Mouse (Mus musculus) limb, embryonic 12.5 days (tissue): ENCODE measurements around the gene Stum. TPM values are rescaled to one million over a fixed set of nuclear protein-coding genes. Genes with fewer than 3 reads are reported as not detected.

Source experiments
- ATAC-seq: fragments of 200-750 bp; cut with Nextera tagmentation; 2 replicates; pipeline ENCODE4 v1.8.0; 2017; ENCODE audit warnings: low read depth, moderate TSS enrichment; ENCODE audit not compliant: insufficient number of reproducible peaks, insufficient read depth, low FRiP score, low TSS enrichment
- H3K27ac ChIP-seq: fragments of 300-500 bp; sonication (generic); 2 replicates; pipeline ENCODE4 v1.5.1; 2016; ENCODE audit warnings: mild to moderate bottlenecking, moderate library complexity
- H3K27me3 ChIP-seq: fragments of 300-500 bp; sonication (generic); 2 replicates; pipeline ENCODE4 v1.6.1; 2016; ENCODE audit warnings: mild to moderate bottlenecking, moderate library complexity
- H3K36me3 ChIP-seq: fragments of 300-500 bp; sonication (generic); 2 replicates; pipeline ENCODE4 v1.6.1; 2016; ENCODE audit warnings: mild to moderate bottlenecking, moderate library complexity
- H3K4me1 ChIP-seq: fragments of 300-500 bp; sonication (generic); replicated peaks from 2 replicates; pipeline ENCODE4 v1.6.1; 2016
- H3K4me2 ChIP-seq: fragments of 300-500 bp; sonication (generic); 2 replicates; pipeline ENCODE4 v1.6.1; 2016; ENCODE audit warnings: mild to moderate bottlenecking, moderate library complexity
- H3K4me3 ChIP-seq: fragments of 300-500 bp; sonication (generic); replicated peaks from 2 replicates; pipeline ENCODE4 v1.5.1; 2016; ENCODE audit warnings: mild to moderate bottlenecking
- H3K9ac ChIP-seq: fragments of 300-500 bp; sonication (generic); replicated peaks from 2 replicates; pipeline ENCODE4 v1.6.1; 2016; ENCODE audit warnings: mild to moderate bottlenecking, moderate library complexity
- H3K9me3 ChIP-seq: fragments of 300-500 bp; sonication (generic); 2 replicates; pipeline ENCODE4 v1.6.1; 2016; ENCODE audit warnings: mild to moderate bottlenecking, moderate library complexity
- WGBS: fragments of 180-500 bp; shearing (Covaris S2); methylation state at CpG from one replicate; pipeline ENCODE4 v1.1.7; 2016; 5-methylcytosine and 5-hydroxymethylcytosine counted together
- polyA plus RNA-seq: library from polyadenylated mRNA; unstranded; fragments of >200 nt; fragmentation: Nextera tagmentation; extraction: Ambion mirVana; gene quantifications from 2 replicates; pipeline ENCODE4 v1.2.1, GENCODE M21; 2016

Gene Stum
- polyA plus RNA-seq, 1 experiment from 2014 or later, result 1.8 TPM

DNA sequence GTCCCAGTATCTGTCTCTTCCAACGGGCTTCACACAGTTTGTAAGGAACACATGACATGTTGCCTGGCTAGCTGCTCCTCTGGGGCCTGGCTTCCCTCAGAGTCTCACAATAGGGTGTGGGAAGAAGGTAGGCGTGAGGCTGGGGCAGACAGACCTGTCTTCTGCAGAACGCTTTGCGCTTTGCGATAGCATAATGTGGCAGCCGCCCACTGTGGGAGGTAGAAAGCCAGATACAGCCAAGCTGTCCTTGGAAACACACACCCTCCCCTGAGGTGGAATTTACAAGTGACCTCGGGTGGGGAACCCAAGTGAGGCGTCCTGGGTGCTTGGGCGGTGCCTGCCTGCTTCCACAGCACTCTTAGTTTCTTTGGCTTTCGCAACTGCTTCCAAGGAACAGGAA, 98.8 kb downstream of the Stum start:
- no peak overlapping the region for H3K9ac ChIP-seq
- no peak overlapping the region for H3K4me2 ChIP-seq
- no peaks in the 10 kb centered on the region for H3K36me3 ChIP-seq
- no peak overlapping the region for H3K4me3 ChIP-seq
- H3K27me3 ChIP-seq, result no peaks in the 10 kb centered on the region
- no peaks in the 10 kb centered on the region for H3K9me3 ChIP-seq
- H3K4me1 ChIP-seq, result peaks cover 28% of the 10 kb centered on the region
- WGBS, result 73% methylated on average over 10 of the region's 10 CpGs
- ATAC-seq, result no peak
- H3K27ac ChIP-seq, result no peak overlapping the region

DNA sequence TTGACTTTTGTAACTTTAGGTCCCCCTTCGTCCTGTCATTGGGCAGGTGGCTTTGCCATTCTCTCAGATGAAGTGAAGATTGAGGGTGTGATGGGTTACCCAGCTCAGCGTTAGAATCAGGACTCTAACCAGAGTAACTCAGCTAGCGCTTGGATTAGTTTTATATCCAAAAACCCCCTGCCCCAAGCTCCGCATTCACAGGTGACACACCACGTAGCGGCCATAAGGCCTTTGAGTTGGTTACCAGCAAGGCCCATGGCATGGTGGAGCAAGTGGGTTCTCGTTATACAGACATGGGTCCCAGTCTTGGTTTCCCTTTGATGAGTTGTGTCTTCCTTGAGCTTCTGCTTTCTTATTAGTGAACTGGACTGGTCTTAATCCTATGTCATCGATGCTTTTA, 99.4 kb downstream of the Stum start:
- Histone ChIP-seq H3K9ac (no peak overlapping the region), H3K27me3 (no peaks in the 10 kb centered on the region), H3K27ac (no peak overlapping the region), H3K4me3 (no peak overlapping the region), H3K4me1 (peaks cover 33% of the 10 kb centered on the region), H3K4me2 (no peak overlapping the region), H3K36me3 (no peaks in the 10 kb centered on the region), H3K9me3 (no peaks in the 10 kb centered on the region)
- no peak for ATAC-seq
- WGBS, result 89% methylated on average over 8 of the region's 8 CpGs

Other genes with a start within 250 kb of the Stum start
- gene Psen2, start 220.1 kb downstream of the Stum start, polyA plus RNA-seq, result 10.3 and 10.7 TPM in 2 replicates
- gene Itpkb, start 153.0 kb downstream of the Stum start, polyA plus RNA-seq, result 13.9 and 14.5 TPM in 2 replicates
- 202 and 203 TPM in 2 replicates for gene Parp1, start 85.4 kb upstream of the Stum start, polyA plus RNA-seq
- 29.2 and 29.8 TPM in 2 replicates for gene Lin9, start 157.6 kb upstream of the Stum start, polyA plus RNA-seq
- 0.18 and 0.20 TPM in 2 replicates for gene Mixl1, start 213.5 kb upstream of the Stum start, polyA plus RNA-seq
- 25.3 and 26.9 TPM in 2 replicates for gene Acbd3, start 242.5 kb upstream of the Stum start, polyA plus RNA-seq